Mouse (Mus musculus) gastrocnemius, postnatal 25 days (tissue): ENCODE data around the gene Ptpa. TPM values are rescaled to one million over a fixed set of nuclear protein-coding genes. Genes with fewer than 3 reads are reported as not detected.

Experiments used
- microRNA-seq, 2 experiments: library from miRNA; unstranded; fragments of <30 nt; microRNA quantifications; one replicate each; pipeline ENCODE4 v1.2.0; 2021; ENCODE audit warnings: borderline replicate concordance in 2 of 2
- total RNA-seq, 2 experiments: library from RNA; stranded (reverse); gene quantifications; 1 replicate in 1 of 2; 2 replicates in 1 of 2; pipeline ENCODE4 v1.2.3; 2021

Ptpa gene
- total RNA-seq, 2 experiments from 2014 or later: 67.1 to 68.5 TPM

Small RNA genes within 50 kb of the gene (microRNA-seq; reads per million reads assigned to microRNA genes)
- 0 reads per million in 2 experiments for gene Gm47292

Other genes starting within 250 kb of the Ptpa start
- gene Endog, start 244.5 kb upstream of the Ptpa start, total RNA-seq: 10 to 100 TPM; 56.2 to 62.1 TPM
- 1 to 10 TPM; 4.3 to 4.8 TPM for gene Spout1, start 237.6 kb upstream of the Ptpa start, total RNA-seq
- 10 to 100 TPM; 22.9 to 24.6 TPM for gene Kyat1, start 210.2 kb upstream of the Ptpa start, total RNA-seq
- gene Lrrc8a, start 178.3 kb upstream of the Ptpa start, total RNA-seq: 10 to 100 TPM; 16.2 to 17.1 TPM
- 1 to 10 TPM in 1 of 2 experiments, under 1 TPM in 1; 0.64 to 1.2 TPM for gene Gm28035, start 175.5 kb upstream of the Ptpa start, total RNA-seq
- gene Phyhd1, start 149.8 kb upstream of the Ptpa start, total RNA-seq: 10 to 100 TPM in 1 of 2 experiments, 1 to 10 TPM in 1; 8.4 to 19.5 TPM
- not detected for gene Gm28038, start 135.0 kb upstream of the Ptpa start, total RNA-seq
- 10 to 100 TPM; 18.2 to 20.0 TPM for gene Dolk, start 129.7 kb upstream of the Ptpa start, total RNA-seq
- gene Nup188, start 129.6 kb upstream of the Ptpa start, total RNA-seq: 1 to 10 TPM; 7.8 to 9.9 TPM
- 10 to 100 TPM; 16.2 to 21.2 TPM for gene Sh3glb2, start 56.7 kb upstream of the Ptpa start, total RNA-seq
- gene Miga2, start 51.8 kb upstream of the Ptpa start, total RNA-seq: 10 to 100 TPM; 22.8 to 23.8 TPM
- gene Dolpp1, start 23.8 kb upstream of the Ptpa start, total RNA-seq: 1 to 10 TPM; 5.2 to 6.8 TPM
- gene Crat, start 226 bp upstream of the Ptpa start, total RNA-seq: 100 to 1,000 TPM; 315 to 363 TPM
- gene Ier5l, start 58.2 kb downstream of the Ptpa start, total RNA-seq: 1 to 10 TPM; 2.1 to 2.5 TPM
- 1 to 10 TPM; 2.3 TPM for gene Cstad, start 179.0 kb downstream of the Ptpa start, total RNA-seq